Mouse (Mus musculus): ENCODE results near the gene Sbf1. TPM values are rescaled to one million over a fixed set of nuclear protein-coding genes. Genes with fewer than 3 reads are reported as not detected.

Sbf1 gene
- polyA plus RNA-seq, 1 experiment from 2014 or later = 101 TPM

DNA sequence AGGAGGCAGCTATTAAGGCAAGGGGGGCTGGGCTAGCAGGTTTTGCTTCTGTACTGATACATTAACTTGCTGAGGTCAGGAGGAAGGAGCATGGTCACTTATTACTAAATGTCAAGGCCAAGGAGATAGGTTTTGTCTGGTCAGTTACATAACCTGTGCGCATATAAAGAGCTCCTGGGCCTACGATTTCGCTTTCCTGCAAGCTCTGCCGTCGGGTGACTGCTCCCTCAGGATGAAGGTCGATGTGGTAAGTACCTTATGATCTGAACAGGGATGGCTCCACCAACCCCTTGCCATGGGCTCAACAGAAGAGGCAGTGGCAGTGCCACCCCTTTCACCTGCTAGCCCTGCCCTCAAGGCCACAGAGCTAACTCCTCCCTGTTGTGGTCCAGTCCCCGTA lies 19.2 kb upstream of the Sbf1 start, which contains the start of gene Miox:
Gene Miox (plus strand): TSS at position 128 of the 400 bp plus-strand sequence.
- no peak within 1 kb of the TSS for H3K27ac ChIP-seq (ENCODE audit: low read length)
- no peaks in the 10 kb centered on the region for H3K9me3 ChIP-seq (replicated peaks; ENCODE audit: control insufficient read depth, low read length, poor library complexity, severe bottlenecking)
- H3K4me3 ChIP-seq (ENCODE audit: low read depth, low read length) = no peak within 1 kb of the TSS
- H3K9ac ChIP-seq (ENCODE audit: low read depth, low read length) = no peak within 1 kb of the TSS
- no peaks in the 10 kb centered on the region for H3K4me1 ChIP-seq (ENCODE audit: control insufficient read depth, insufficient read depth, low read length)
- no peaks in the 10 kb centered on the region for H3K27me3 ChIP-seq (ENCODE audit: control insufficient read depth, insufficient read depth, low read depth, low read length)
- H3K36me3 ChIP-seq (ENCODE audit: control insufficient read depth, insufficient read depth, low read length) = no peaks in the 10 kb centered on the region
- no peak within 1 kb of the TSS for H3K4me2 ChIP-seq (ENCODE audit: low read length)
- 91% methylated on average over 7 of the region's 7 CpGs for WGBS
- ATAC-seq = no peak

DNA sequence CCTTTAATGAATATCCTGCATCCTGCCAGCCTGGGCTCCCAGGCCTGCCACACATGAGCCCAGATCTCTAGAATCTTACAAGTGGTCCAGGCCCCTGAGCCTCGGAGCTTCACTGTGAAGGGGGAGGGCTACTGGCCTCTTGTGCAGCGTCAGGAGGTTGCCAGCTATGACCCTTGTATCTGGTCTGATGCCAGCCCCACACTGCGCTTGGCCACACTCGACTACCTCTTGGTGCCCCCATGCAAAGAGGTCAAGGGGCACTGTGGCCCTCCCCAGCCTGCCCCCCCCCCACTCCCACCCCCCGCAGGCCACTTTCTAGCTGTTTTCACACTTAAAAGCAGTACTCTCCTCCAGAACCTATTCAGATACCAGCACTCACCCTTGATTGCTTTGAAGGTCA lies 11.3 kb upstream of the Sbf1 start:
- Histone ChIP-seq H3K36me3 (ENCODE audit: control insufficient read depth, insufficient read depth, low read length) (no peaks in the 10 kb centered on the region), H3K27me3 (ENCODE audit: control insufficient read depth, insufficient read depth, low read depth, low read length) (peaks cover 6% of the 10 kb centered on the region; the same call in 1 of the 2 replicates), H3K4me2 (ENCODE audit: low read length) (no peak overlapping the region), H3K27ac (ENCODE audit: low read length) (no peak overlapping the region), H3K4me1 (ENCODE audit: control insufficient read depth, insufficient read depth, low read length) (no peaks in the 10 kb centered on the region), H3K9ac (ENCODE audit: low read depth, low read length) (no peak overlapping the region), H3K9me3 (replicated peaks; ENCODE audit: control insufficient read depth, low read length, poor library complexity, severe bottlenecking) (no peaks in the 10 kb centered on the region), H3K4me3 (ENCODE audit: low read depth, low read length) (no peak overlapping the region)
- 63% methylated on average over 5 of the region's 5 CpGs for WGBS
- ATAC-seq = no peak

DNA sequence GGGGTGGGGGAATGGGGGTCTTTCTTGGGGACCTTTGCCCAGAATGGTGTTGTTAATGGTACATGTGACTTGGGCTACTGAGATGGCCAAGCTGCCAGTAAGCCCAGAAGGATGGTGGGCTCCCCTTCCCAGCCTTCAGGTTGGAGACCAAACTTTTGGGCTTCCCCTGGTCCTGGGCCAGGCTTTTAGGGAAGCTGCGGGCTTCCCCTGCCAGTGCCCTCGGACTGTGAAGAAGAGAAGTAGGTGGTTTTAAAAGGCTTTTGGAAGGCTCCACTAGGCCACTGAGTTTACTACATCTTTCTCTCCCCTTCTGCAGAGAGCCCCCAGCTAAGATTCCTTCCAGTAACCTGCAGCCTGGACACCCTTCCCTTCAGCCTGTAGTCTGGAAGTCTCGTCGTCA lies 8.5 kb upstream of the Sbf1 start:
- WGBS = 82% methylated on average over 4 of the region's 4 CpGs
- no peaks in the 10 kb centered on the region for H3K36me3 ChIP-seq (ENCODE audit: control insufficient read depth, insufficient read depth, low read length)
- H3K4me3 ChIP-seq (ENCODE audit: low read depth, low read length) = no peak overlapping the region
- H3K4me1 ChIP-seq (ENCODE audit: control insufficient read depth, insufficient read depth, low read length) = no peaks in the 10 kb centered on the region
- no peak overlapping the region for H3K4me2 ChIP-seq (ENCODE audit: low read length)
- no peak for ATAC-seq
- no peak overlapping the region for H3K27ac ChIP-seq (ENCODE audit: low read length)
- peaks cover 8% of the 10 kb centered on the region; the same call in 1 of the 2 replicates for H3K27me3 ChIP-seq (ENCODE audit: control insufficient read depth, insufficient read depth, low read depth, low read length)
- H3K9me3 ChIP-seq (replicated peaks; ENCODE audit: control insufficient read depth, low read length, poor library complexity, severe bottlenecking) = no peaks in the 10 kb centered on the region
- H3K9ac ChIP-seq (ENCODE audit: low read depth, low read length) = no peak overlapping the region

DNA sequence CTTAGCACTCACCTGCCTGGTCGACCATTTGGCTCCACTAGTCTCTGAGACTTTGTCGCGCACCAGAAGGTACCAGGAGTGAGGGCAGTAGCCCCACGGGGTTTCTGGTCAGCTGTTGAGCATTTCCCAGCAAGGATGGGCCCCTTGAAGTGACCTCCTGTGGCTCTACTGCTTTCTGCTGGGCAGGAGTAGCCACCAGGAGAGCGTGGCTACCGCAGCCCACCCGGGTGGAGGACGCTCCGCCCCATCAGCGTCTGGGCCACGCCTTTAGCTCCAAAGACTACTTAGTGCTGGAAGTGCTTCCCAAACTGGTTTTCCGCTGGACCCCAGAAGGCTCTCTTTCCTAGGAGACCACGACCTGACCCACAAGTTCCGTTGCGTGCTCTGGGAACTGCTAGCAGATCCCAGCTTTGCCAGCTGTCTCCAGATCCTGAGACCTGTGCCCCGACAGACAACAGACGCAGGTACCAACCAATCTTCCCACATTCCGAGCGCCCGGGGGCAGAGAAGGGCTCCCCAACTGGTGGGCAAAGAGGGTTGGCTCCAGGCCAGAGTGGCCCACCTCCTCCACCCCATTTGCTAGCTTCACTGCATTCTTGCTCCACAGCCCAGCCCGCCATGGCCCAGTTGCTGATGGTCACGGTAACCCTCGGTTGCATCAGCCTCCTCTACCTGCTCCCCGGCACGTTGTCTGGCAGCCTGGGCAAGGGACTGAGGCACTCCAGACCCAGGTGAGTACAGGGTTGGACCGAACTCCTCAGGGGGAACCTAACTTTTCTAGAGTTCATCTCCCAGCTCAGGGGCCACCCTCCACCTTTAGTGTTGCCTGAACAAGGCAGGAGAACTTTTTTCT lies 7.8 kb upstream of the Sbf1 start, which contains the start of gene Adm2:
Gene Adm2 (plus strand): TSS at position 51 of the 853 bp plus-strand sequence.
- no peaks in the 10 kb centered on the region for H3K4me1 ChIP-seq (ENCODE audit: control insufficient read depth, insufficient read depth, low read length)
- H3K36me3 ChIP-seq (ENCODE audit: control insufficient read depth, insufficient read depth, low read length) = no peaks in the 10 kb centered on the region
- ATAC-seq = no peak
- H3K27me3 ChIP-seq (ENCODE audit: control insufficient read depth, insufficient read depth, low read depth, low read length) = peaks cover 8% of the 10 kb centered on the region; the same call in 1 of the 2 replicates
- no peak within 1 kb of the TSS for H3K27ac ChIP-seq (ENCODE audit: low read length)
- H3K4me3 ChIP-seq (ENCODE audit: low read depth, low read length) = no peak within 1 kb of the TSS
- H3K9ac ChIP-seq (ENCODE audit: low read depth, low read length) = no peak within 1 kb of the TSS
- WGBS = 8% methylated on average over 26 of the region's 26 CpGs
- no peaks in the 10 kb centered on the region for H3K9me3 ChIP-seq (replicated peaks; ENCODE audit: control insufficient read depth, low read length, poor library complexity, severe bottlenecking)
- H3K4me2 ChIP-seq (ENCODE audit: low read length) = no peak within 1 kb of the TSS

DNA sequence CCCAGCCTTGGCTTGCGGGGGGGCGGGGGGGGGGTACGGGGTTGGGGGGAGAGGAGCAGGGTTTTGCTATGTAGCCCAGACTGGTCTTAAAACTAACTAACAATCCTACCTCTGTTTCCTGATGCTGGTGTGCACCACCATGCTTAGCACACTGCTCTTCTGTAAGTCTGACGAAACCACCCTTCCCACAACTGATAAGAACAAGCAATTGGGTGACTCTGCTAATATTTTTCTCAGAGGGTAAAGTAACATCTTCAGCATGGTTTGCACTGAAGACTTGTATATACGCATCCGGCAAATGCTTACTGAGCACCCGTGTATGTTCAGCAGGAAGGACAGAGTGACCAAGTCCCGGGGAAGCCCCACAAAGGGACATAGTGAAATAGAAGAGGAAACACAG lies 6.2 kb upstream of the Sbf1 start:
- no peak for ATAC-seq
- WGBS = 83% methylated on average over 8 of the region's 8 CpGs
- no peak overlapping the region for H3K4me3 ChIP-seq (ENCODE audit: low read depth, low read length)

DNA sequence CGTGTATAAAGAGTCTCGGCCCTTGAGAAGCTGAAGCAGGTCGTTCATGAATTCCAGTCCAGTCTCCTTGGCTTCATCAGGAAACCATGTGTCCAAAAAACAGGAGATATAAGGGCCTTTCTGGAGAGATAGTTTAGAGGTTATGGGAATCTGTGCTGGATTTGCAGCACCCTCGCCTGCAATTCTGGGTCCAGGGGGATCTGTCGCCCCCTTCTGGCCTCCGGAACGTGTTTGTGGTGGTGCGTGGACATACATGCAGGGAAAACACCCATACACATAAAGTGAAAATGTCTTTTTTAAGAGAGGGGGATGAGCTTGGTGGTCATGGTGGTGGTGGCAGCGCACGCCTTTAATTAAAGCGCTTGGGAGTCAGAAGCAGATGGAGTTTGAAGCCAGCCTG lies 1.0 kb upstream of the Sbf1 start:
- Histone ChIP-seq H3K4me1 (ENCODE audit: control insufficient read depth, insufficient read depth, low read length) (peaks cover 24% of the 10 kb centered on the region), H3K9ac (ENCODE audit: low read depth, low read length) (no peak overlapping the region), H3K36me3 (ENCODE audit: control insufficient read depth, insufficient read depth, low read length) (no peaks in the 10 kb centered on the region), H3K4me3 (ENCODE audit: low read depth, low read length) (no peak overlapping the region), H3K27ac (ENCODE audit: low read length) (no peak overlapping the region), H3K27me3 (ENCODE audit: control insufficient read depth, insufficient read depth, low read depth, low read length) (no peaks in the 10 kb centered on the region), H3K4me2 (ENCODE audit: low read length) (no peak overlapping the region; the same call in 1 of the 2 replicates), H3K9me3 (replicated peaks; ENCODE audit: control insufficient read depth, low read length, poor library complexity, severe bottlenecking) (no peaks in the 10 kb centered on the region)
- ATAC-seq = no peak
- 66% methylated on average over 11 of the region's 11 CpGs for WGBS

More for the DNA sequence above, 6.2 kb upstream of the Sbf1 start:
- Histone ChIP-seq H3K4me1 (ENCODE audit: control insufficient read depth, insufficient read depth, low read length) (no peaks in the 10 kb centered on the region), H3K27ac (ENCODE audit: low read length) (no peak overlapping the region), H3K36me3 (ENCODE audit: control insufficient read depth, insufficient read depth, low read length) (no peaks in the 10 kb centered on the region), H3K9ac (ENCODE audit: low read depth, low read length) (no peak overlapping the region), H3K9me3 (replicated peaks; ENCODE audit: control insufficient read depth, low read length, poor library complexity, severe bottlenecking) (no peaks in the 10 kb centered on the region), H3K27me3 (ENCODE audit: control insufficient read depth, insufficient read depth, low read depth, low read length) (peaks cover 8% of the 10 kb centered on the region; the same call in 1 of the 2 replicates), H3K4me2 (ENCODE audit: low read length) (no peak overlapping the region)

DNA sequence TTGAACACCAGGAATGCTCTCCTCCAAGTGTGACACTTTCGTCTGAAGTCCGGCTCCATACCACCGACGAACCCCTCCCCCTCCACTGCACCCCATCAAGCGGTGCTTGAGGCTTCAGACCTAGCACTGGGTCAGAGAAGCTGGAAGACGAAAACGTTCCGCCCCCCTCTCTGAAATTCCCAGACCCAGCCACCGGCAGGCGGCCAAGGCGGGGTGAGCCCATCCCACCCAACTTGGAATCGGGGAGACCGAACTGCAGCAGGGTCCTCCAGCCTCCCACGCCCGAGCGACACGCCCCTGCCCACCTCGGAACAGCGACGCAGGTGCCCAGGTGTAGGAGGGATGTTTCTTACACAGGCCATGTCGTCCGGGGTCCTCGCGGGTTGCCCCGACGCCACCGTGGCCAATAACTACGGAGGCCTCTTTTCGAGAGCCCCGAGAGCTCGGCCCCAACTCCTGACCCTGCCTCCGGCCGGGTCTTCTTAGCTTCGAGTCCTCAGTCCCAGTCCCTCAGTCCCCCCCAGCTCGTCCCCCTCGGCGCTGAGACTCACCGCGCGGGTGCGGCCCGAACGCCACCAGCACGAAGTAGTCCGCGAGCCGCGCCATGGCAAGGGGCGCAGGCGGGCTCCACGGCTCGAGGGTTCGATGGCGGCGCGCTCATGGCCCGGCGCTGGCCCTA lies 461 bp downstream of the Sbf1 start:
- WGBS = under 1% methylated on average over 57 of the region's 58 CpGs
- peak; percentile 69 for ATAC-seq

DNA sequence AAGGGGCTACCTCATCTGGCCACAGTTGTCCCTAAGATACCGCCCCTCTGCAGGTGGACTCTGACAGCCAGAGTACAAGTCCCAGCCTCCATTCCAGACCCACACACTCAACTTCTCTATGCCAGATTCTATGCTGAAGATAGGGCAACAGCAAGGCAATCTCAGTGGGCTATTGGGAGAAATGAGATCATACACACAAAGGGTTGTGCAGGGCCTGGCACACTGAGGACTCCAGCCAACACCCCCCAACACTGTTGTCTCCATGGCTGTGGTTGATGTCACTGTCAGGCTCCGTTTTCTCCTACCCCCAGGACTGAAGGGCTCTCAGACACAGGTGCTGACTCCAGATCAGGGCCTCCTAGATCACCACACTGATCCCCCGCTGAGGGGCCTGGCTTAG lies 1.0 kb downstream of the Sbf1 start:
- Histone ChIP-seq H3K4me1 (ENCODE audit: control insufficient read depth, insufficient read depth, low read length) (peaks cover 32% of the 10 kb centered on the region), H3K9me3 (replicated peaks; ENCODE audit: control insufficient read depth, low read length, poor library complexity, severe bottlenecking) (no peaks in the 10 kb centered on the region), H3K9ac (ENCODE audit: low read depth, low read length) (peak overlapping the region; percentile 92), H3K27me3 (ENCODE audit: control insufficient read depth, insufficient read depth, low read depth, low read length) (no peaks in the 10 kb centered on the region), H3K4me2 (ENCODE audit: low read length) (peak overlapping the region; percentile 97), H3K4me3 (ENCODE audit: low read depth, low read length) (peak overlapping the region; percentile 95), H3K36me3 (ENCODE audit: control insufficient read depth, insufficient read depth, low read length) (no peaks in the 10 kb centered on the region), H3K27ac (ENCODE audit: low read length) (no peak overlapping the region)
- WGBS = 27% methylated on average over 3 of the region's 3 CpGs
- ATAC-seq = peak; percentile 2; the same call in 1 of the 2 replicates

More for the DNA sequence above, 461 bp downstream of the Sbf1 start:
- no peaks in the 10 kb centered on the region for H3K27me3 ChIP-seq (ENCODE audit: control insufficient read depth, insufficient read depth, low read depth, low read length)
- no peaks in the 10 kb centered on the region for H3K36me3 ChIP-seq (ENCODE audit: control insufficient read depth, insufficient read depth, low read length)
- peaks cover 32% of the 10 kb centered on the region for H3K4me1 ChIP-seq (ENCODE audit: control insufficient read depth, insufficient read depth, low read length)
- peak overlapping the region; percentile 92 for H3K9ac ChIP-seq (ENCODE audit: low read depth, low read length)
- no peaks in the 10 kb centered on the region for H3K9me3 ChIP-seq (replicated peaks; ENCODE audit: control insufficient read depth, low read length, poor library complexity, severe bottlenecking)
- no peak overlapping the region for H3K27ac ChIP-seq (ENCODE audit: low read length)
- peak overlapping the region; percentile 95 for H3K4me3 ChIP-seq (ENCODE audit: low read depth, low read length)
- H3K4me2 ChIP-seq (ENCODE audit: low read length) = peak overlapping the region; percentile 97

DNA sequence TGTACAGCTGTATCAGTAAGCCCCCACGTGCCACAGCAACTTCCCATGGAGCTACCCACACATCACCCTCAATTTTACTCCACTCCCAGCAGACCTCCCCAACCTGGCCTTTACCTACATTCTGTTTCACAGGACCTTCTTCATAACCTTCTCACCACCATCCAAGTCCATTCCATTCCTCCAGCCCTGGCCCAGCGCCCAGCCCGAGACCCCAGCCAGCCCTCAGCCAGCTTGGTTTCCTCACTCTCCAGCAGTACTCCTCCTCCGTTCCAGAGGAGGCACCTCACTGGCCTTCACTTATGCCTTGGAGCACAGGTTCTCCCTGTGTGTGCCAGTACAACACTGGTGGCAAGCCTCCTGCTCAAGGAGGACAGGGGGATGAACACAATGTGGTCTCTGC lies 1.8 kb downstream of the Sbf1 start:
- H3K36me3 ChIP-seq (ENCODE audit: control insufficient read depth, insufficient read depth, low read length) = no peaks in the 10 kb centered on the region
- ATAC-seq = no peak
- no peaks in the 10 kb centered on the region for H3K27me3 ChIP-seq (ENCODE audit: control insufficient read depth, insufficient read depth, low read depth, low read length)
- 82% methylated on average over 4 of the region's 4 CpGs for WGBS
- H3K9ac ChIP-seq (ENCODE audit: low read depth, low read length) = peak overlapping the region; percentile 8; the same call in 1 of the 2 replicates
- no peak overlapping the region for H3K27ac ChIP-seq (ENCODE audit: low read length)
- H3K4me2 ChIP-seq (ENCODE audit: low read length) = peak overlapping the region; percentile 97
- H3K4me1 ChIP-seq (ENCODE audit: control insufficient read depth, insufficient read depth, low read length) = peaks cover 32% of the 10 kb centered on the region
- H3K9me3 ChIP-seq (replicated peaks; ENCODE audit: control insufficient read depth, low read length, poor library complexity, severe bottlenecking) = no peaks in the 10 kb centered on the region
- H3K4me3 ChIP-seq (ENCODE audit: low read depth, low read length) = no peak overlapping the region
